Mouse (Mus musculus) hindbrain, embryonic 14.5 days (tissue): ENCODE measurements around the gene Efs. TPM values are rescaled to one million over a fixed set of nuclear protein-coding genes. Genes with fewer than 3 reads are reported as not detected.
A peak's percentile ranks its signal among the peaks of the same experiment; 100 is the strongest.

Experiments used
- ATAC-seq: fragments of 200-750 bp; cut with Nextera tagmentation; 2 replicates; pipeline ENCODE4 v1.8.0; 2017; ENCODE audit warnings: moderate number of reproducible peaks, mild to moderate bottlenecking, moderate TSS enrichment, moderate library complexity; ENCODE audit not compliant: low FRiP score
- DNase-seq: peaks from one replicate; pipeline ENCODE4 v3.0.0-alpha.2; 2015; ENCODE audit warnings: low spot score
- H3K27ac ChIP-seq: fragments of 300-500 bp; sonication (generic); 2 replicates; pipeline ENCODE4 v1.5.1; 2014; ENCODE audit warnings: mild to moderate bottlenecking, moderate library complexity
- H3K27me3 ChIP-seq: fragments of 300-500 bp; sonication (generic); 2 replicates; pipeline ENCODE4 v1.6.1; 2014; ENCODE audit warnings: mild to moderate bottlenecking, low read length, mixed read lengths; ENCODE audit not compliant: control insufficient read depth, insufficient read depth
- H3K36me3 ChIP-seq: fragments of 300-500 bp; sonication (generic); replicated peaks from 2 replicates; pipeline ENCODE4 v1.6.1; 2014; ENCODE audit not compliant: control insufficient read depth, insufficient read depth
- H3K4me1 ChIP-seq: fragments of 300-500 bp; sonication (generic); replicated peaks from 2 replicates; pipeline ENCODE4 v1.6.1; 2014; ENCODE audit warnings: antibody characterized with exemption, low read length, mixed read lengths; ENCODE audit not compliant: control insufficient read depth, insufficient read depth
- H3K4me2 ChIP-seq: fragments of 300-500 bp; sonication (generic); replicated peaks from 2 replicates; pipeline ENCODE4 v1.6.1; 2014; ENCODE audit warnings: mild to moderate bottlenecking, moderate library complexity
- H3K4me3 ChIP-seq: fragments of 300-500 bp; sonication (generic); replicated peaks from 2 replicates; pipeline ENCODE4 v1.5.1; 2014; ENCODE audit warnings: mild to moderate bottlenecking, low read length
- H3K9ac ChIP-seq: fragments of 300-500 bp; sonication (generic); 2 replicates; pipeline ENCODE4 v1.6.1; 2014
- H3K9me3 ChIP-seq: fragments of 300-500 bp; sonication (generic); 2 replicates; pipeline ENCODE4 v1.6.1; 2016; ENCODE audit warnings: low read length; ENCODE audit not compliant: control insufficient read depth
- WGBS: fragments of 180-500 bp; shearing (Covaris S2); extraction: QIAGEN DNeasy Blood & Tissue Kit; methylation state at CpG from one replicate; pipeline ENCODE4 v1.1.7; 2014; 5-methylcytosine and 5-hydroxymethylcytosine counted together
- polyA plus RNA-seq: library from polyadenylated mRNA; unstranded; fragments of >200 nt; fragmentation: Nextera tagmentation; extraction: Ambion mirVana; gene quantifications from 2 replicates; pipeline ENCODE4 v1.2.1, GENCODE M21; 2014

Efs gene
- polyA plus RNA-seq, 1 experiment from 2014 or later = 15.6 TPM

- Histone ChIP-seq H3K27ac (no peak overlapping the region), H3K4me3 (no peak overlapping the region), H3K36me3 (no peaks in the 10 kb centered on the region), H3K4me2 (no peak overlapping the region), H3K9ac (no peak overlapping the region), H3K4me1 (peaks cover 5% of the 10 kb centered on the region), H3K9me3 (no peaks in the 10 kb centered on the region), H3K27me3 (no peaks in the 10 kb centered on the region)
- DNase-seq = no peak
- 69% methylated on average over 13 of the region's 13 CpGs for WGBS
- no peak for ATAC-seq
These were observed 15.4 kb upstream of the Efs start for GRCm38 (mm10) chr14:54941024-54941978.

GRCm38 (mm10) chr14:54940176-54940530, 14.2 kb upstream of the Efs start:
- ATAC-seq (no peak), DNase-seq (no peak)
- Histone ChIP-seq H3K4me1 (peaks cover 7% of the 10 kb centered on the region), H3K27me3 (no peaks in the 10 kb centered on the region), H3K4me2 (no peak overlapping the region), H3K4me3 (no peak overlapping the region), H3K36me3 (no peaks in the 10 kb centered on the region), H3K9ac (no peak overlapping the region), H3K9me3 (no peaks in the 10 kb centered on the region), H3K27ac (no peak overlapping the region)
- 85% methylated on average over 3 of the region's 3 CpGs for WGBS

GRCm38 (mm10) chr14:54939434-54940175, 13.7 kb upstream of the Efs start:
- 54% methylated on average over 12 of the region's 12 CpGs for WGBS

GRCm38 (mm10) chr14:54938431-54939219, 12.7 kb upstream of the Efs start:
- H3K9me3 ChIP-seq = no peaks in the 10 kb centered on the region
- H3K9ac ChIP-seq = no peak overlapping the region
- H3K36me3 ChIP-seq = no peaks in the 10 kb centered on the region
- H3K4me3 ChIP-seq = no peak overlapping the region
- no peak for ATAC-seq
- peaks cover 7% of the 10 kb centered on the region for H3K4me1 ChIP-seq
- H3K27ac ChIP-seq = no peak overlapping the region
- no peaks in the 10 kb centered on the region for H3K27me3 ChIP-seq
- H3K4me2 ChIP-seq = no peak overlapping the region
- DNase-seq = no peak
- 77% methylated on average over 15 of the region's 15 CpGs for WGBS

More at GRCm38 (mm10) chr14:54939434-54940175, 13.7 kb upstream of the Efs start:
- Histone ChIP-seq H3K4me3 (no peak overlapping the region), H3K4me2 (no peak overlapping the region), H3K9me3 (no peaks in the 10 kb centered on the region), H3K36me3 (no peaks in the 10 kb centered on the region), H3K4me1 (peaks cover 7% of the 10 kb centered on the region), H3K27me3 (no peaks in the 10 kb centered on the region), H3K9ac (no peak overlapping the region), H3K27ac (no peak overlapping the region)
- DNase-seq = peak; percentile 51
- no peak for ATAC-seq

- no peak overlapping the region for H3K27ac ChIP-seq
- H3K9me3 ChIP-seq = no peaks in the 10 kb centered on the region
- H3K27me3 ChIP-seq = no peaks in the 10 kb centered on the region
- H3K4me3 ChIP-seq = no peak overlapping the region
- 92% methylated on average over 16 of the region's 16 CpGs for WGBS
- H3K9ac ChIP-seq = no peak overlapping the region
- ATAC-seq = no peak
- H3K4me1 ChIP-seq = peaks cover 11% of the 10 kb centered on the region
- H3K4me2 ChIP-seq = no peak overlapping the region
- no peak for DNase-seq
- H3K36me3 ChIP-seq = no peaks in the 10 kb centered on the region
These were observed 11.6 kb upstream of the Efs start for GRCm38 (mm10) chr14:54937361-54938182.

GRCm38 (mm10) chr14:54936831-54937160, 10.9 kb upstream of the Efs start:
- Histone ChIP-seq H3K4me1 (peaks cover 11% of the 10 kb centered on the region), H3K4me2 (0 out of 2 replicates have a peak overlapping the region, but pooled peaks have one; percentile 9), H3K36me3 (no peaks in the 10 kb centered on the region), H3K4me3 (no peak overlapping the region; the same call in 1 of the 2 replicates), H3K27ac (peak overlapping the region; percentile 50; the same call in 1 of the 2 replicates), H3K9me3 (no peaks in the 10 kb centered on the region), H3K27me3 (no peaks in the 10 kb centered on the region), H3K9ac (peak overlapping the region; percentile 32)
- DNase-seq (no peak), ATAC-seq (no peak)
- 66% methylated on average over 6 of the region's 6 CpGs for WGBS

GRCm38 (mm10) chr14:54935904-54936830, 10.2 kb upstream of the Efs start, which contains the start of gene Cmtm5:
Gene Cmtm5, plus strand, starts transcription at chr14:54936261.
- no peak within 1 kb of the TSS; the same call in 1 of the 2 replicates for H3K4me3 ChIP-seq
- 29% methylated on average over 8 of the region's 8 CpGs for WGBS

More at GRCm38 (mm10) chr14:54935904-54936830, 10.2 kb upstream of the Efs start, which contains the start of gene Cmtm5:
- DNase-seq (no peak), ATAC-seq (peak; percentile 63; the same call in 1 of the 2 replicates)
- Histone ChIP-seq H3K36me3 (no peaks in the 10 kb centered on the region), H3K4me2 (0 out of 2 replicates have a peak within 1 kb of the TSS, but pooled peaks have one; percentile 9), H3K4me1 (peaks cover 11% of the 10 kb centered on the region), H3K9me3 (no peaks in the 10 kb centered on the region), H3K9ac (peak within 1 kb of the TSS; percentile 32), H3K27ac (peak within 1 kb of the TSS; percentile 50; the same call in 1 of the 2 replicates), H3K27me3 (no peaks in the 10 kb centered on the region)
